Mouse (Mus musculus) G1E (cell line): ENCODE measurements around the gene Zbtb24.

Experiments
- CTCF ChIP-seq: IDR thresholded peaks from 2 replicates; pipeline ENCODE4 v1.5.1; 2012; ENCODE audit warnings: low read depth, low read length, inconsistent platforms, mixed read lengths
- GATA1 ChIP-seq: IDR thresholded peaks from 2 replicates; pipeline ENCODE4 v1.6.1; 2012; ENCODE audit warnings: borderline replicate concordance, low read length, inconsistent platforms, mixed read lengths
- GATA2 ChIP-seq: IDR thresholded peaks from 2 replicates; pipeline ENCODE4 v1.6.1; 2012; ENCODE audit warnings: low read depth, low read length, inconsistent platforms, borderline replicate concordance
- POLR2AphosphoS5 ChIP-seq: IDR thresholded peaks from 2 replicates; pipeline ENCODE4 v1.6.1; 2012; ENCODE audit warnings: low read depth, low read length, inconsistent platforms; ENCODE audit not compliant: insufficient replicate concordance

GRCm38 (mm10) chr10:41509160-41509559 lies 59.0 kb downstream of the Zbtb24 start:
- TF ChIP-seq GATA1 (no peak), CTCF (no peak), POLR2AphosphoS5 (no peak), GATA2 (no peak)
